Mouse (Mus musculus) liver, embryonic 16.5 days (tissue): ENCODE data around the gene Shc1. TPM values are rescaled to one million over a fixed set of nuclear protein-coding genes. Genes with fewer than 3 reads are reported as not detected.
A peak's percentile ranks its signal among the peaks of the same experiment; 100 is the strongest.

Experiments
- ATAC-seq: fragments of 200-750 bp; cut with Nextera tagmentation; 2 replicates; pipeline ENCODE4 v1.8.0; 2017; ENCODE audit warnings: low read depth, mild to moderate bottlenecking, moderate number of reproducible peaks, moderate library complexity
- H3K27ac ChIP-seq: fragments of 300-500 bp; sonication (generic); 2 replicates; pipeline ENCODE4 v1.5.1; 2014; ENCODE audit warnings: mild to moderate bottlenecking, low read length
- H3K27me3 ChIP-seq: fragments of 300-500 bp; sonication (generic); 2 replicates; pipeline ENCODE4 v1.6.1; 2014; ENCODE audit warnings: low read depth, low read length, mixed read lengths; ENCODE audit not compliant: control insufficient read depth, insufficient read depth
- H3K36me3 ChIP-seq: fragments of 300-500 bp; sonication (generic); 2 replicates; pipeline ENCODE4 v1.6.1; 2014; ENCODE audit warnings: mild to moderate bottlenecking; ENCODE audit not compliant: control insufficient read depth, insufficient read depth
- H3K4me1 ChIP-seq: fragments of 300-500 bp; sonication (generic); 2 replicates; pipeline ENCODE4 v1.6.1; 2014; ENCODE audit warnings: low read depth, low read length, mixed read lengths; ENCODE audit not compliant: control insufficient read depth
- H3K4me2 ChIP-seq: fragments of 300-500 bp; sonication (generic); 2 replicates; pipeline ENCODE4 v1.6.1; 2014; ENCODE audit warnings: low read depth, low read length, mixed read lengths
- H3K4me3 ChIP-seq: fragments of 300-500 bp; sonication (generic); 2 replicates; pipeline ENCODE4 v1.5.1; 2014; ENCODE audit warnings: low read depth, mild to moderate bottlenecking, low read length
- H3K9ac ChIP-seq: fragments of 300-500 bp; sonication (generic); 2 replicates; pipeline ENCODE4 v1.6.1; 2014; ENCODE audit warnings: low read depth, low read length
- H3K9me3 ChIP-seq: fragments of 300-500 bp; sonication (generic); replicated peaks from 2 replicates; pipeline ENCODE4 v1.6.1; 2016; ENCODE audit warnings: low read length; ENCODE audit not compliant: control insufficient read depth
- WGBS: fragments of 180-500 bp; shearing (Covaris S2); extraction: QIAGEN DNeasy Blood & Tissue Kit; methylation state at CpG from one replicate; pipeline ENCODE4 v1.1.7; 2014; ENCODE audit not compliant: insufficient replicate concordance; 5-methylcytosine and 5-hydroxymethylcytosine counted together
- polyA plus RNA-seq: library from polyadenylated mRNA; unstranded; fragments of >200 nt; fragmentation: Nextera tagmentation; extraction: Ambion mirVana; gene quantifications from 2 replicates; pipeline ENCODE4 v1.2.1, GENCODE M21; 2015

Gene Shc1
- polyA plus RNA-seq, 1 experiment from 2014 or later = 46.0 TPM

DNA sequence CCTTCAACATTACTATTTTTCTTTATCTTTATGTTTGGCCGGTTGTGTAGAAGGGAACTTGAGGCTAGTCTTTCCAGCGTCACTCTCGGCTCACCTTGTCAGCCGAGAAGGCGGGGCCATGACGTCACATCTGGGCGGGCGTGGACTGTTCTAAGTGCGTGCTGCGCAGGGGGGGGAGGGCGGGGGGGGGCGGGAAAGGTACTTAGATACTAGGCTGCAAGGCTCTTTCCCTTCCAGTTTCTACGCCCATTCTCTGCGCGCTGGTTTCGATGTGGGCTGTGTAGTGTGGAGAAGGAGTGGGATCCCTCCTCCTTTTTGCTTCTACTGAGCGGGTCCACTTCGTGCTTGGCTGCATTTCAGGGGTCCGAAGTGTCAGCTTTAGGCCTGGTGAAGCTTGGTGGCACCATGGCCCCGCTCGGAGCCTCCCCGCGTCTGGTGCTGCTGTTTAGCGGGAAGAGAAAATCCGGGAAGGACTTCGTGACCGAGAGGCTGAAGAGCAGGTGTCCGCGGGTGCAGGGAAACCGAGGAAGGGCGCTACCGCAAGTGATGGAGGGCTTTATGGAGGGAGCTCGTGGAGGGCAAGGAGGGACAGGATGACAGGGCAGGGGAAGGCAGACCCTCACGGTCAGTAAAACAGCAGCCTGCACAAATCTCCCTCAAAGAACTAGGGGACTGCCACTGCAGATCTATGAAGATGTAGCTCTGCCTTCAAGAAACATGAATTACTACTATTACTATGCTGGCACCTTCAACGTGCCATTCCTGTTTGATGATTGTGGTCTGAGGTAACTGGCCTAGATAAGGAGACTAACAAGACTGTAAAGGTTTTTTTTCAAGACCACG, 40.9 kb downstream of the Shc1 start:
- no peaks in the 10 kb centered on the region for H3K36me3 ChIP-seq
- no peaks in the 10 kb centered on the region for H3K9me3 ChIP-seq
- 1% methylated on average over 34 of the region's 36 CpGs for WGBS
- H3K9ac ChIP-seq = peak overlapping the region; percentile 76
- ATAC-seq = peak; percentile 88
- H3K4me2 ChIP-seq = peak overlapping the region; percentile 93
- H3K4me3 ChIP-seq = peak overlapping the region; percentile 78
- H3K27me3 ChIP-seq = no peaks in the 10 kb centered on the region
- H3K4me1 ChIP-seq = peaks cover 21% of the 10 kb centered on the region
- peak overlapping the region; percentile 79 for H3K27ac ChIP-seq

DNA sequence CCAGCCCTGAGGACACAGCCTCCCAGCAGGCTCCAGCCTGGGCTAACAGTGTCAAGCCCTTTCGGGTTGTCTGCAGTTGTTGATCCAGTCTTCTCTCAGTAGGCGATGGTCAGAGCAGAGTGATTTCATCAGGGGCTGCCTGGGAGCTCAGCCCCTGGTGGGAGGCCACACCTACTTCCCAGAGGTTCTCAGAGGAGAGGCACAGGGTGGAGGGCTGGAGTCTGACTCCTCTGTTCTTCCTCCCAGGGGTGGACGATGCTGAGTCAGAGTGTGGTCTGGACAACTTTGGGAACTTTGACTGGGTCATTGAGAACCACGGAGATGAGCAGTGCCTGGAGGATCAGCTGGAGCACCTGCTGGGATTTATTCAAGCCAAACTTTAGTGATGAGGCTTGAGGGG, 50.0 kb downstream of the Shc1 start:
- Histone ChIP-seq H3K4me2 (no peak overlapping the region), H3K27me3 (no peaks in the 10 kb centered on the region), H3K4me1 (no peaks in the 10 kb centered on the region), H3K9me3 (no peaks in the 10 kb centered on the region), H3K36me3 (no peaks in the 10 kb centered on the region), H3K27ac (no peak overlapping the region), H3K4me3 (no peak overlapping the region), H3K9ac (no peak overlapping the region)
- WGBS = 51% methylated on average over 4 of the region's 4 CpGs
- ATAC-seq = no peak

DNA sequence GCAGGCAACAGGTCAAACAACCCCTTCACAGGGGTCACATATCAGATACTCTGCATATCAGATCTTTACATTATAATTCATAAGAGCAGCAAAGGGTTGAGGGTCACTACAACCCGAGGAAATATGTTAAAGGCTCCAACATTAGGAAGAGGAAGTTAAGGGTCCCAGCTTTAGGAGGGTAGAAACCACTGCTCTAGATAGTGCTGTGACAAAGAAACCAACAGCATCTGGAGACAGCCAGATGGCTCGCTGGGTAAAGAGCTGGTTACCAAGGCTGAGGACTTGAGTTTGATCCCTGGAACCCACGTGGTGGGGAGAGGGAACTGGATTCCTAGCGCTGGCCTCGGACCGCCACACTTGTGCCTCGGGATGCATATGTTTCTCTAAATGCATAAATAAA, 54.0 kb downstream of the Shc1 start:
- H3K27me3 ChIP-seq = no peaks in the 10 kb centered on the region
- no peaks in the 10 kb centered on the region for H3K36me3 ChIP-seq
- no peaks in the 10 kb centered on the region for H3K9me3 ChIP-seq
- no peak overlapping the region for H3K4me3 ChIP-seq
- no peak overlapping the region for H3K27ac ChIP-seq
- no peak overlapping the region for H3K9ac ChIP-seq
- no peaks in the 10 kb centered on the region for H3K4me1 ChIP-seq
- no peak overlapping the region for H3K4me2 ChIP-seq
- ATAC-seq = no peak
- WGBS = 36% methylated on average over 7 of the region's 7 CpGs

DNA sequence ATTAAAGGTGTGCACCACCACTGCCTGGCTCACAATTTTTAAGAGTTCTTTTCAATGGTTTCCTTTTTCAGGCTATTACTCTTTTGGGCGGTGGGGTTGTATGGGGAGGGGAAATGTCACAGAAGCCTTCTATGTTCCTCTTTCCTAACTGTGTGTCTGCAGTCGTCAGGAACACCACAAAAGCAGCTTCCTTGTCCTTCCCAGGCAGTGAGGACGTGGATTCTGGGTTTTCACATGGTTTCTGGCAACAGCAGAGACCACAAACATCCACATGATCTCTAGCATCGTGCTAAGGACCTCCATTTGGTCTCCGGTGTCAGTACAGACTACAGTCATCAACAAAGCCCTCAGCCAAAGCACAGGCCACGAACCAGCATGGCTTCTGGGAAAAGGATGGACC, 55.6 kb downstream of the Shc1 start:
- Histone ChIP-seq H3K4me1 (no peaks in the 10 kb centered on the region), H3K36me3 (no peaks in the 10 kb centered on the region), H3K4me3 (no peak overlapping the region), H3K27me3 (no peaks in the 10 kb centered on the region), H3K9me3 (no peaks in the 10 kb centered on the region), H3K27ac (no peak overlapping the region), H3K4me2 (no peak overlapping the region), H3K9ac (no peak overlapping the region)
- WGBS = 30% methylated on average over 6 of the region's 6 CpGs
- no peak for ATAC-seq

DNA sequence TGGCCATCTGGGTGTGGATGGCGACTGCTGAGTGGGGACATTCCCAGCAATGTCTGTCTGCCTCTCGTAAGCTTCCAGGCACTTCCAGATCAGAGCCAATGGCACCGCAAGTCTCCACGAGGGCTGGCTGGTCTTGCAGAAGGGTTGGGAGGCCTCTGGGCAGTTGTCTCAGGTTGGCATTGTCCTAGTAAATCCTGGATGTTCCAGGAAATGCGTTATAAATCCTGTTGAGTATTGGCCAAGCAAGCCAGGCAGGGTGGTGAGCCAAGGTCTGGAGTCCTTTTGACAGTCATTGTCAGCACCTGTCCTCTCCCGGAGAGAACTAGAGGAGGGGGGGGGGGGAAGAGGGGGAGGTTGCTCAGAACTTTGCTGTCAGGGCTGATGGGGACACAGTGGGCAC, 60.8 kb downstream of the Shc1 start:
- no peak overlapping the region for H3K4me3 ChIP-seq
- H3K27me3 ChIP-seq = no peaks in the 10 kb centered on the region
- H3K4me1 ChIP-seq = no peaks in the 10 kb centered on the region
- no peaks in the 10 kb centered on the region for H3K36me3 ChIP-seq
- H3K4me2 ChIP-seq = no peak overlapping the region
- ATAC-seq = no peak
- WGBS = 70% methylated on average over 6 of the region's 6 CpGs
- H3K27ac ChIP-seq = no peak overlapping the region
- H3K9ac ChIP-seq = no peak overlapping the region
- H3K9me3 ChIP-seq = no peaks in the 10 kb centered on the region

Other genes starting within 250 kb of the Shc1 start
- 47.5 and 49.0 TPM in 2 replicates for gene Scamp3, start 241.0 kb upstream of the Shc1 start, polyA plus RNA-seq
- 2.0 and 2.4 TPM in 2 replicates for gene Fam189b, start 235.3 kb upstream of the Shc1 start, polyA plus RNA-seq
- gene Gba, start 215.5 kb upstream of the Shc1 start, polyA plus RNA-seq = 27.5 and 28.0 TPM in 2 replicates
- 1.3 and 2.0 TPM in 2 replicates for gene Thbs3, start 203.3 kb upstream of the Shc1 start, polyA plus RNA-seq
- 94.4 and 95.3 TPM in 2 replicates for gene Mtx1, start 191.4 kb upstream of the Shc1 start, polyA plus RNA-seq
- gene Muc1, start 189.4 kb upstream of the Shc1 start, polyA plus RNA-seq = 0.11 and 1.0 TPM in 2 replicates
- 129 and 131 TPM in 2 replicates for gene Krtcap2, start 172.5 kb upstream of the Shc1 start, polyA plus RNA-seq
- gene Trim46, start 172.1 kb upstream of the Shc1 start, polyA plus RNA-seq = 0.14 and 0.28 TPM in 2 replicates
- gene Dpm3, start 159.1 kb upstream of the Shc1 start, polyA plus RNA-seq = 51.9 and 59.4 TPM in 2 replicates
- gene Slc50a1, start 147.9 kb upstream of the Shc1 start, polyA plus RNA-seq = 18.9 and 22.2 TPM in 2 replicates
- gene Efna1, start 137.3 kb upstream of the Shc1 start, polyA plus RNA-seq = 8.1 and 12.7 TPM in 2 replicates
- gene Efna3, start 95.5 kb upstream of the Shc1 start, polyA plus RNA-seq = 0.63 and 0.94 TPM in 2 replicates
- gene Efna4, start 80.4 kb upstream of the Shc1 start, polyA plus RNA-seq = 0.51 and 0.60 TPM in 2 replicates
- 9.0 and 11.2 TPM in 2 replicates for gene Adam15, start 68.4 kb upstream of the Shc1 start, polyA plus RNA-seq
- gene Dcst2, start 56.5 kb upstream of the Shc1 start, polyA plus RNA-seq = 0.05 TPM in 1 of 2 replicates, not detected in the other
- gene Dcst1, start 53.2 kb upstream of the Shc1 start, polyA plus RNA-seq = 0.12 TPM in 1 of 2 replicates, not detected in the other
- 2.4 and 2.7 TPM in 2 replicates for gene Zbtb7b, start 23.7 kb upstream of the Shc1 start, polyA plus RNA-seq
- gene Lenep, start 15.7 kb upstream of the Shc1 start, polyA plus RNA-seq = not detected in 2 replicates
- gene Flad1, start 6.6 kb upstream of the Shc1 start, polyA plus RNA-seq = 14.9 and 15.1 TPM in 2 replicates
- 176 and 206 TPM in 2 replicates for gene Cks1b, start 60 bp upstream of the Shc1 start, polyA plus RNA-seq
- gene Pygo2, start 11.8 kb downstream of the Shc1 start, polyA plus RNA-seq = 6.6 and 8.7 TPM in 2 replicates
- 7.2 and 8.6 TPM in 2 replicates for gene Pbxip1, start 18.3 kb downstream of the Shc1 start, polyA plus RNA-seq
- gene Pmvk, start 36.1 kb downstream of the Shc1 start, polyA plus RNA-seq = 34.8 and 36.9 TPM in 2 replicates
- 0.05 TPM in 1 of 2 replicates, not detected in the other for gene Kcnn3, start 101.7 kb downstream of the Shc1 start, polyA plus RNA-seq